ENCODE assay signal across 8 mouse cellular contexts in the genomic region with DNA sequence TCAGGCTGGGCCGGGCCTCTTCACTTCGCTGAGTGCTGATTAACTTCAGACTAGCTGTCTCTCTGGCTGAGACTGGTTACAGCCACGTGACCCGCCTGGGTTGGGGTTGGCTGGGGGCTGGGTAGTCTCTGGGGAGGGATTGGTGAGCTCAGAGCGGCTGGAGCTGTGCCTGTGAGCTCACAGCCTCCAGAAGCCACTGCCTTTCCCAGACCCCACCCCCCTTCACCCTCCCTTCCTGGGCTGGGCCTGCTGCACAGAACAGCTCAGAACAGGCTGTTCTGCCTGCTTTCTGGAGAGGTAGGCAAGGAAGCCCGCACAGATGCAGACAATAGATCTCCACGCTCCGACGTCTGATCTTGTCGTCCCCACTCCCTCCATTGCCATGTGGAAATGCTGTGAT. TPM values are rescaled to one million over a fixed set of nuclear protein-coding genes. Genes with fewer than 3 reads are reported as not detected.
DNase-seq lines count a peak whose midpoint lies in the region; ATAC-seq and TF ChIP-seq lines count a peak whose summit lies in the region.

No protein-coding gene starts in this region.

- ATAC-seq in cerebellum, adult (ENCODE audit: insufficient number of reproducible peaks, low FRiP score, low TSS enrichment), result 0 out of 2 replicates have a peak, but pooled peaks have one; percentile 42
- peak; percentile 99 for ATAC-seq in embryonic facial prominence, embryonic 12.5 days (ENCODE audit: insufficient number of reproducible peaks, insufficient read depth, low FRiP score, low TSS enrichment)
- peak; percentile 98 for ATAC-seq in limb, embryonic 11.5 days (ENCODE audit: insufficient number of reproducible peaks, low FRiP score, low TSS enrichment, low read depth)
- peak; percentile 99 for ATAC-seq in midbrain, embryonic 13.5 days
- ATAC-seq in stomach, embryonic 14.5 days (ENCODE audit: insufficient number of reproducible peaks, insufficient read depth, low FRiP score, low read depth), result peak; percentile 98

- peaks cover 12% of the 10 kb centered on the region; the same call in 1 of the 2 replicates for H3K36me3 ChIP-seq in embryonic facial prominence, embryonic 12.5 days
- H3K36me3 ChIP-seq in heart, adult 2 months (ENCODE audit: control insufficient read depth, insufficient read depth, low read length), result peaks cover 12% of the 10 kb centered on the region
- no peaks in the 10 kb centered on the region for H3K36me3 ChIP-seq in limb, embryonic 11.5 days (ENCODE audit: control insufficient read depth, insufficient read depth, low read length)
- H3K36me3 ChIP-seq in midbrain, embryonic 13.5 days, result no peaks in the 10 kb centered on the region
- peaks cover 12% of the 10 kb centered on the region for H3K36me3 ChIP-seq in stomach, embryonic 14.5 days (ENCODE audit: control insufficient read depth, insufficient read depth, low read length)

- no peak for TF ChIP-seq CTCF in heart, adult 2 months (IDR thresholded peaks at IDR 0.05)

- WGBS in embryonic facial prominence, embryonic 12.5 days, result 2% methylated on average over 10 of the region's 10 CpGs
- WGBS in heart, adult 2 months, result 3% methylated on average over 10 of the region's 10 CpGs
- WGBS in limb, embryonic 11.5 days, result under 1% methylated on average over 10 of the region's 10 CpGs
- 0% methylated on average over 10 of the region's 10 CpGs for WGBS in midbrain, embryonic 13.5 days
- WGBS in stomach, embryonic 14.5 days, result under 1% methylated on average over 10 of the region's 10 CpGs

- peaks cover 38% of the 10 kb centered on the region for H3K4me1 ChIP-seq in embryonic facial prominence, embryonic 12.5 days
- peaks cover 23% of the 10 kb centered on the region for H3K4me1 ChIP-seq in heart, adult 2 months (ENCODE audit: control insufficient read depth, insufficient read depth, low read length)
- H3K4me1 ChIP-seq in limb, embryonic 11.5 days (ENCODE audit: control insufficient read depth, insufficient read depth, low read length), result peaks cover 16% of the 10 kb centered on the region
- H3K4me1 ChIP-seq in midbrain, embryonic 13.5 days (replicated peaks), result peaks cover 49% of the 10 kb centered on the region
- H3K4me1 ChIP-seq in stomach, embryonic 14.5 days (ENCODE audit: control insufficient read depth, insufficient read depth, low read length), result peaks cover 16% of the 10 kb centered on the region

- H3K9me3 ChIP-seq in embryonic facial prominence, embryonic 12.5 days, result no peaks in the 10 kb centered on the region
- no peaks in the 10 kb centered on the region for H3K9me3 ChIP-seq in limb, embryonic 11.5 days (ENCODE audit: control insufficient read depth, low read length)
- no peaks in the 10 kb centered on the region for H3K9me3 ChIP-seq in midbrain, embryonic 13.5 days
- no peaks in the 10 kb centered on the region for H3K9me3 ChIP-seq in stomach, embryonic 14.5 days (ENCODE audit: control insufficient read depth, low read depth, low read length)

- no peaks in the 10 kb centered on the region for H3K79me2 ChIP-seq in heart, adult 2 months (replicated peaks; ENCODE audit: control insufficient read depth, insufficient read depth, low read length)

- peak overlapping the region; percentile 95 for H3K27ac ChIP-seq in embryonic facial prominence, embryonic 12.5 days
- peak overlapping the region; percentile 94 for H3K27ac ChIP-seq in heart, adult 2 months
- H3K27ac ChIP-seq in limb, embryonic 11.5 days (replicated peaks; ENCODE audit: low read depth, low read length), result peak overlapping the region; percentile 81
- peak overlapping the region; percentile 84 for H3K27ac ChIP-seq in midbrain, embryonic 13.5 days
- H3K27ac ChIP-seq in stomach, embryonic 14.5 days (ENCODE audit: low read length), result peak overlapping the region; percentile 91

- H3K9ac ChIP-seq in embryonic facial prominence, embryonic 12.5 days, result peak overlapping the region; percentile 41; the same call in 1 of the 2 replicates
- peak overlapping the region; percentile 43 for H3K9ac ChIP-seq in heart, adult 2 months (ENCODE audit: low read depth, low read length)
- H3K9ac ChIP-seq in limb, embryonic 11.5 days (ENCODE audit: low read length), result peak overlapping the region; percentile 55
- peak overlapping the region; percentile 42 for H3K9ac ChIP-seq in midbrain, embryonic 13.5 days (replicated peaks)
- H3K9ac ChIP-seq in stomach, embryonic 14.5 days (replicated peaks; ENCODE audit: low read depth, low read length), result peak overlapping the region; percentile 18; the same call in 1 of the 2 replicates

- intact Hi-C loops in heart, adult 2 months (cut with DNase I), result loop anchor here (1.0 to 10.0 kb wide), 3 partner anchors 13 to 348 kb away; a partner anchor contains a TSS

- H3K4me3 ChIP-seq in embryonic facial prominence, embryonic 12.5 days, result no peak overlapping the region
- peak overlapping the region; percentile 35; the same call in 1 of the 2 replicates for H3K4me3 ChIP-seq in heart, adult 2 months
- no peak overlapping the region for H3K4me3 ChIP-seq in limb, embryonic 11.5 days (ENCODE audit: low read depth, low read length)
- H3K4me3 ChIP-seq in midbrain, embryonic 13.5 days (replicated peaks), result no peak overlapping the region
- no peak overlapping the region for H3K4me3 ChIP-seq in stomach, embryonic 14.5 days (ENCODE audit: low read depth, low read length)

- H3K4me2 ChIP-seq in embryonic facial prominence, embryonic 12.5 days (replicated peaks), result peak overlapping the region; percentile 36
- peak overlapping the region; percentile 33 for H3K4me2 ChIP-seq in limb, embryonic 11.5 days (ENCODE audit: low read depth, severe bottlenecking)
- peak overlapping the region; percentile 35 for H3K4me2 ChIP-seq in midbrain, embryonic 13.5 days (replicated peaks)
- H3K4me2 ChIP-seq in stomach, embryonic 14.5 days (replicated peaks; ENCODE audit: low read depth, low read length), result peak overlapping the region; percentile 25

- DNase-seq in cerebellum, adult 9-10 months, result no peak
- DNase-seq in heart, adult 2 months, result peak; percentile 93 to 97
- peak; percentile 96 to 98 for DNase-seq in kidney, adult 8-10 months
- DNase-seq in limb, embryonic 11.5 days (ENCODE audit: low spot score), result peak; percentile 93

- peak; percentile 98 for TF ChIP-seq EP300 in heart, adult 2 months (IDR thresholded peaks at IDR 0.05; ENCODE audit: insufficient read depth, low read depth, low read length)

- TF ChIP-seq POLR2A in heart, adult 2 months (IDR thresholded peaks at IDR 0.05; ENCODE audit: insufficient read depth, low read depth, low read length), result peak; percentile 96

- no peaks in the 10 kb centered on the region for H3K27me3 ChIP-seq in embryonic facial prominence, embryonic 12.5 days
- H3K27me3 ChIP-seq in heart, adult 2 months (ENCODE audit: control insufficient read depth, insufficient read depth, low read length), result no peaks in the 10 kb centered on the region
- no peaks in the 10 kb centered on the region for H3K27me3 ChIP-seq in limb, embryonic 11.5 days (ENCODE audit: control insufficient read depth, insufficient read depth, low read length)
- H3K27me3 ChIP-seq in midbrain, embryonic 13.5 days, result no peaks in the 10 kb centered on the region
- no peaks in the 10 kb centered on the region for H3K27me3 ChIP-seq in stomach, embryonic 14.5 days (ENCODE audit: control insufficient read depth, insufficient read depth, low read length)

RNA-seq across cellular contexts. Expression of a gene that starts 13.0 kb away (rescaled TPM):
- 56.8 and 59.7 TPM in 2 replicates for polyA plus RNA-seq in embryonic facial prominence, embryonic 12.5 days (2016; fragmentation: Nextera tagmentation; extraction: Ambion mirVana)
- 10 to 100 TPM; 59.9 to 63.6 TPM for total RNA-seq in heart, adult 2 months (2021)
- polyA plus RNA-seq in heart, adult 2 months (2012; rRNA removed), result 37.4 and 62.3 TPM in 2 replicates
- 39.3 and 44.3 TPM in 2 replicates for polyA plus RNA-seq in limb, embryonic 11.5 days (2014; fragmentation: Nextera tagmentation; extraction: Ambion mirVana)
- 6.0 and 7.8 TPM in 2 replicates for polyA plus RNA-seq in midbrain, embryonic 13.5 days (2015; fragmentation: Nextera tagmentation; extraction: Ambion mirVana)
- 46.9 and 56.4 TPM in 2 replicates for polyA plus RNA-seq in stomach, embryonic 14.5 days (2014; fragmentation: Nextera tagmentation; extraction: Ambion mirVana)

RNA-seq across cellular contexts. Expression of a gene that starts 44.1 kb away (rescaled TPM):
- 144 and 146 TPM in 2 replicates for polyA plus RNA-seq in embryonic facial prominence, embryonic 12.5 days (2016; fragmentation: Nextera tagmentation; extraction: Ambion mirVana)
- 10 to 100 TPM; 30.8 to 33.8 TPM for total RNA-seq in heart, adult 2 months (2021)
- polyA plus RNA-seq in heart, adult 2 months (2012; rRNA removed), result 57.6 and 58.2 TPM in 2 replicates
- 166 and 178 TPM in 2 replicates for polyA plus RNA-seq in limb, embryonic 11.5 days (2014; fragmentation: Nextera tagmentation; extraction: Ambion mirVana)
- 23.0 and 23.7 TPM in 2 replicates for polyA plus RNA-seq in midbrain, embryonic 13.5 days (2015; fragmentation: Nextera tagmentation; extraction: Ambion mirVana)
- 71.1 and 76.7 TPM in 2 replicates for polyA plus RNA-seq in stomach, embryonic 14.5 days (2014; fragmentation: Nextera tagmentation; extraction: Ambion mirVana)

Comparison
In these comparisons a context has a peak if more than half of its experiments do, and no peak if none do; other contexts are left out.
1. ATAC-seq: peak in every context shown above with its lines; median percentile 99 in embryonic facial prominence, embryonic 12.5 days; 99 in midbrain, embryonic 13.5 days; 98 in limb, embryonic 11.5 days; 98 in stomach, embryonic 14.5 days; 42 in cerebellum, adult.